Mouse (Mus musculus) monocyte, adult 2 months (primary cell): ENCODE measurements at regions not wholly inside any gene's neighbourhood (a gene's known extent, or its start where the extent isn't known, plus 50 kb on each side); places are given as distances from the start of the nearest gene placed in this dataset.

Source experiments
- DNase-seq, 2 experiments: peaks; one replicate each; pipeline ENCODE4 v3.0.0; 2022; ENCODE audit warnings: low spot score in 2 of 2, low read depth in 1 of 2

- DNase-seq: no peak
Measured at GRCm38 (mm10) chr10:95124476-95124875, 179.8 kb upstream of the Plxnc1 start.

DNA sequence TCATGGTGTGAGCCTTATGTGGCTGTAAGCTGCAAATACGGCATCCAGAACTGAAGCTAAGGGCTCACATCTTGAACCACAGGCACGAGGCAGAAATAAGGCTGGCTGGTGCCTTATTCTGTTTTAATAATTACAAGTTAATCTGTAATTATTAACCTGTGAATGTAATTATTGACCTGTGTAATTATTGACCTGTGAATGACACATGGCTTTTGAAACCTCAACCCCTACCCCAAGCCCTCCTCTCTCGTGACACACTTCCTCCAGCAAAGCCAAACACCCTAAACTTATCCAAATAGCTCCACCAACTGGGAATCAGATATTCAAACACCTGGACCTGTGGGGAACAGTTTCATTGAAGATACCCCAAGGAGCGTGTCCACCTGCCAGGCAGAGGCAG is 175.4 kb upstream of the Plxnc1 start:
- DNase-seq: no peak

GRCm38 (mm10) chr10:95118786-95119351 is 174.2 kb upstream of the Plxnc1 start:
- no peak for DNase-seq

DNA sequence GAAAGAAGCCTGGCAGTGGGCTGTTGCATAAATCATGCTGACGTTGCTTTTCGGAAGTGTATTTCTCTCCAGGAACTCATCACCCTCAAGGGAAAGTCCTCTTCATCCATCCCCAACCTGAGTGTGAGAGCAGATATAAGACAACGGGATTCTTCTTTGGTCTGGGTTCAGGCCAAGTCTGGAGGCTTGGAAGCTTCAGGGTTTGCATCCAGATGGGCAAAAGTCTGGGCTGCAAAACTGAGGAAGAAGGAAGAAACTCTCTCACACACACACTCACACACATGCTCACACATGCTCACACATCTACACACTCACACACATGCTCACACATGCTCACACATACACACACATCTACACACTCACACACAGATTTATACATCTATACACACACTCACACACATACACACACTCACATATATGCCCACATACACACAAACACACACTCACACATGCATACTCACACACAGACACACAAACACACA is 173.1 kb upstream of the Plxnc1 start:
- no peak for DNase-seq

GRCm38 (mm10) chr10:95117041-95117730 is 172.6 kb upstream of the Plxnc1 start:
- DNase-seq: no peak

DNA sequence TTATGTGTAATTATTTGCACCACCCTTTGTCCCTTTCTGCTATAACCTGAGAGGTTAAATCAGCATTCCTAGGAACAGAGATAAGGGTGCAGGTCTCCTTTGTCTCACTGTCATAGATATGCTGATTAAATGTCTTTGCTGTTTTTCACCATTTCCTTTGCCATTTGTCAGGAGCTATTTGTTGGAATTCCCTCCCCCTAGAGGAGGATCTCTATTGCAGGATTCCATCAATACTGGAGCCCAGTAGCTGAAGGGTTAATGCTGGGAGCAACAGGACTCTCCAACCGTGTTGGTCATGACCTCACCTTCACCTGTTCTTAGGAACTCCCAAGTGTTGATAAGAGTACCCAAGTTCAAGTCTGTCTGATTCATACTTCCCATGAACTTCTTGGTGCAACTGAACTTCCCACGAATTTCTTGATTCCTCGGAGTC is 172.0 kb upstream of the Plxnc1 start:
- DNase-seq: no peak

DNA sequence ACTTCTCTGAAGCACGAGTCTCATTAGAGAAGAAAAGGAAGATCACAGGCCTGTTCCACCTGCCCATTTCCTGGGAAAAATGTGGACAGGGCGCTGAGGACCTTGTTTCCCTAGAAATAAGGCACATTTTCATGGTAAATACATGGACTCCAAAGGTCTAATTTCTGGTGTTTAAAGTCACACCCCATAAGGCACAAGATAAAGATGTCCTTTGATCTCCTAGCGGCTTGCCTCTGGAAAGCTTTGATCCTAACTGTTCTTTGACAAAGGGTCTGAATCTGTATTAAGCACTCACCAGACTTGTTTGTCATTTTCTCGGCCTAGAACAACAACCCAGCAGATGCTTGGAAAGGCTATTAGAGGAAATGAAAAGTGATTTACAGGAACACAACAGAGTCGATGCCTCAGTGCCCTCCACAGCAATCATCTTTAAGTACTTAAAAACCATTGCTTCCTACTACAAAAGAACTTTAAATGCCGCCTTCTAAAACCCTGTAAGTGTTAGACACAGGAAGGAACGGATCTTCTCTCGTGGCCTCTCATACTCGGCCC is 168.3 kb upstream of the Plxnc1 start:
- DNase-seq: no peak

GRCm38 (mm10) chr10:95112231-95112774 is 167.7 kb upstream of the Plxnc1 start:
- DNase-seq: no peak

DNA sequence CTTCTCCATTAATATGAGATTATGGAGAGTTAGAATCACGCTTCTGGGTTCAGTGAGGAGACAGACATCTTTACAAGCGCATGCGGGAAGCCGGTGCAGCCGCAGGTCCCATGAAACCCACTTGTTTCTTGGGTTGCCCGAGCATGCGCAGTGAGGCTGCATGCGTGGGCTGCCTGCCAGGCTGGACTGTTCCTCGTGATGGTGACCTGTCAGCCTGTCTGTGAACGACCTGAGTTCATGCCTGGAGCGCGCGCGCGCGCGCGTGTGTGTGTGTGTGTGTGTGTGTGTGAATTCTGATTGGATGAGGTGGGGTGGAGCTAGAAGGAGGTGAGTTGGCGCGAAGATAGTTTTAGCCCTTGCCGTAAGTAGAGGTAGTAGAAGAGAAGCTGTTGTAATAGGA is 166.2 kb upstream of the Plxnc1 start:
- DNase-seq: no peak

GRCm38 (mm10) chr10:95109576-95109975 is 164.9 kb upstream of the Plxnc1 start:
- DNase-seq: no peak

- no peak for DNase-seq
Measured at GRCm38 (mm10) chr10:95107532-95108251, 163.1 kb upstream of the Plxnc1 start.

DNA sequence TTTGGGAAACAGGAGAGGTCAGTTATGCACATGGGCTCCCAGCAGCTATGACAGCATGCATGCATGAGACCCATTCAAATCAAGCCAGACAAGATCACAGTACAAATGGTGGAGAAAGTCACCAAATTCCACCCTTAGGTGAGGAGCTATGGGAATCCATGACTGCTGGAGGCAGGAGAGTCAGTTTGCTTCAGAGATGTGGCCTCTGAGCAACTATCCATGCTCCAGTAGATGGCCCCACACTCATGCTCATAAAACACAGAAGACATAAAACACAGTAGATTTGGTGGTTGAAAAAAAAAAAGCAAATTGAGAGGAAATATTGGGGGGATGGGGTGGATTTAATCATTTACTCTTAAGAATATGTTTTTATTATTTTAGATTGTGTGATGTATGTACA is 159.2 kb upstream of the Plxnc1 start:
- DNase-seq: no peak

DNA sequence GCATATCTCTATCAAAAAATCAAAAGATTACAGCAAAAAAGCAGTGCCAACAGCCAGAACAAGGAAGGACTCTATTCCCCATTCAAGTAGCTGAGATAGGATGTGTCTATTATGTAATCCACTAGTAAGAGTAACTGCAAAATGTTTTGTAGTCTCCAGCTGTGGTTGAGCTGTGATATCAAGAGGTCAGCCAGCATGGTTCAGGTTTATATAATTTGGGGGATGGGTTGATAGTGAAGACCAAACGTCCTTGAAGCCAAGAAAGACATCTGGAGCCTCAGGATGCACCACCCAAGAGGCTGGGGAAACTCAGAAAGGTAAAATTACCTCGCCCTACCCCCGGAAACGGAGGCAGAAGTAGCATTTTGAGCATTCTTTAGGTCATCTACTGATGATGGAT is 158.3 kb upstream of the Plxnc1 start:
- DNase-seq: no peak

DNA sequence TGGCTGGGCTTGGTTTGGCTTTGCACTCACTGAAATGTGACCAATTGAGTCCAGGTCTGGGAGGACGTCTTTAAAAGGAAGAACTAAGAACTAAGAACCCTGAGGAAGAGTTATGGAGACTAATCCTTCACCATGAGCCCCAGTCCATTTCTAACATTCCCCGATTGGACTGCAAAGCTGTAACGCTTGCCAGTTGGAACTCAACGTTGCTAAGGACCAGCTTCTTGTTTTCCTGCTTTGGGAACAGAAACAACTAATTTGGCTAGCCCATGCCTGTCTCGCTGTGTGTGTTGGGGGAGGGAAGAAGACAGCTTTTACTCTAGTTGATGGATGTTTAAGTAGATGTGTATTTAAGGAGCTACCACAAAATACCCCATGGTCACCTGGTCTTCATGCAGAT is 155.3 kb upstream of the Plxnc1 start:
- no peak for DNase-seq

DNA sequence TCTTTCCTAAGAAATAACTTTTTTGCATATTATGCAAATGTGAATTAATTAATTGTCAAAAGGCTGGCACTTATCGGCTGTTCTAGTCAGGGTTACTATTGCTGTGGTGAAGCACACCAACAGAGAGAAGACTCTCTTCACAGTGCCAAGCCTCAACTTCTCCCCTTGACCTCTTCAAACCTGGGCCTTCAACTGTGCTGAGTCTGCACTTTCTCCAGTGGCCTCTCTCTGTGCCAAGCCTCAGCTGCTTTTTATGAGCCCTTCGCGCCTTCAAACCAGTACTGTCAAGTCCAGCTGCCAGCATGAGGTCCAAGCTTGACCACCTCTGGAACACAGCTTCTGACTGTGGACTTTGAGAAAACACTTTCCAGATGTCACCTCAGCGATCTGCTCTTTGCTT is 151.2 kb upstream of the Plxnc1 start:
- no peak for DNase-seq

- no peak for DNase-seq
Measured at GRCm38 (mm10) chr10:95094771-95095170, 150.1 kb upstream of the Plxnc1 start.

DNA sequence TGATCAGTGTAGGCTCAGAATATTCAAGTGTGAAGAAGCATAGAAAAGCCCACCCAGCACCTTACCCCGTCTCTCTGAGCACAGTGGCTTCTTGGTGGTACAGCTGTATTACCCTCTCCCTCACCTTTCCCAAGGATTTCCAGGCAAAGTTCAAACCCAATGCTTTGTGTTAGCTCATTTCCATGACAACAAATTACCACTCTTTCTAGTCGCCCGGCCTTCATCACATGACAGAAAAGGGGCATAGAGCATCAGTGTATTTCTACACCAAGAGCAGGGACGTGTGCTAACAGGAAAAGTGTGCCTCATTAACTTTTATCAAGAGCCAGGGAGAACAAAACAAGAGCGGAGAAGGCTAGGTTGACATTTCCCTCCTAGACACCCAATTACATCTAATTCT is 148.6 kb upstream of the Plxnc1 start:
- DNase-seq: no peak

DNA sequence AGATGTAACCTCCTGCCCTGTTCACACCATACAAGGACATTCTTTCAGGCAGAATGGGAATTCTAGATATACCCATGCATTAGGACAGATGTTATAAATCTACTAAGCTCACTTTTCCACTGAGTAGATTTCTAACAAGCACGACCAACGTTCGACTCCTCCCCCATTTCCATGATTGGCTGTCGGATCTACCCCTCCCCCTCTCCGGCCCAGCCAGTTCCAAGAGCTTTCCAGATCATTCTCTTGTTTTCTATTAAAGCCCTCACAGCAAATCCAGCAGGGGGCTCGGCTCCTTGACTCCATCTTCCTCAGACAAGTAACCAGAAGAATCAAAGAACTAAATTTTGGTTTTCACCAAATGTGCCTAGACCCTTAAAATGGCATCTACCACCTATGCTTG is 146.5 kb upstream of the Plxnc1 start:
- no peak for DNase-seq

DNA sequence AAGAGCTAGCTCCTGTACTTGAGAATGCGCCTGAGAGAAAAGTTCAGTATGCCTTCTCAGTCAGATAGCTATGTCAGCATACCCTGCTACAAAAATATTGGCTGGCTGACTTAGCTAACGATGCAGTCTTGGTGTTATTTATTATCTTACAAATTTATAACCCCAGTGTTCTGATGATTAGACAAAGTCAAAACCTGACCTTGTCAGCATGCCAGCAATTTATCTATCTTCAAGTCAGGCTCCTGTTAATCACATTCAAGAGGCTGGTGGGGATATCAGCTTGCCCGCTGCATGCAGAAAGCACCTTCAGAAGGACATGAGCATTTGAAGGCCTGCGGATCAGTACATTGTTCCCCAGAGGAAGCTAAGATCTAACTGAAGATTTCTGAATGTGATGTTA is 146.0 kb upstream of the Plxnc1 start:
- DNase-seq: no peak

GRCm38 (mm10) chr10:95090035-95090434 is 145.4 kb upstream of the Plxnc1 start:
- DNase-seq: no peak

GRCm38 (mm10) chr10:95087864-95088570 is 143.4 kb upstream of the Plxnc1 start:
- DNase-seq: no peak
